Mouse (Mus musculus) hematopoietic multipotent progenitor cell, adult 10-12 weeks (in vitro differentiated cells): Measurements from ENCODE around the gene Fam122c. TPM values are rescaled to one million over a fixed set of nuclear protein-coding genes. Genes with fewer than 3 reads are reported as not detected.

ENCODE experiments used
- polyA plus RNA-seq: library from polyadenylated mRNA; stranded (reverse); fragments of >175 nt; gene quantifications from 2 replicates; pipeline ENCODE4 v1.2.3, GENCODE M21; 2012; ENCODE audit warnings: low replicate concordance

The Fam122c gene
- not detected in 2 replicates for polyA plus RNA-seq

DNA sequence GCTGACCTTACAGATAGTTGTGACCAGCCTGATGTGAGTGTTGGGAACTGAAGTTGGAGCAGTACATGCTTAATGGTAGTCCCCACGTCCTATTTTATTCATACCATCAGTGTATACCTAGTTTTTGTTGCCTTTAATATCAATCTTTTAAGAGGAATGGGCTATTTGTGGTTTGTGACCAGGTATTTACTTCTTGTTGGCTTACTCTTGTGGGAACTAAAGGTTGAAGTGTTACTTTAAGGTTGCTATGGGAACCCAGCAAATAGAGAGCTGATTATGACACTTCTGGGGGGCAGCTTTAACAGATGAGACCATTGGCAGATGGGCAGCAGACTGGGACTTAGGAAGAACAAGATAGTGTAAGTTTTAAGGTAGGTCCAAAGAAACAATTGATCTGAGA lies at the start of gene Fam122c:
Gene Fam122c (plus strand): TSS at position 301 of the 400 bp plus-strand sequence.

GRCm38 (mm10) chrX:53240011-53240410 lies 33.2 kb upstream of the Fam122c start, which contains the start of gene Plac1:
Gene Plac1, minus strand, starts transcription at chrX:53240111.

GRCm38 (mm10) chrX:53269289-53270062 lies 3.7 kb upstream of the Fam122c start, which contains the start of gene Fam122b:
Gene Fam122b, minus strand, starts transcription at chrX:53269805.

DNA sequence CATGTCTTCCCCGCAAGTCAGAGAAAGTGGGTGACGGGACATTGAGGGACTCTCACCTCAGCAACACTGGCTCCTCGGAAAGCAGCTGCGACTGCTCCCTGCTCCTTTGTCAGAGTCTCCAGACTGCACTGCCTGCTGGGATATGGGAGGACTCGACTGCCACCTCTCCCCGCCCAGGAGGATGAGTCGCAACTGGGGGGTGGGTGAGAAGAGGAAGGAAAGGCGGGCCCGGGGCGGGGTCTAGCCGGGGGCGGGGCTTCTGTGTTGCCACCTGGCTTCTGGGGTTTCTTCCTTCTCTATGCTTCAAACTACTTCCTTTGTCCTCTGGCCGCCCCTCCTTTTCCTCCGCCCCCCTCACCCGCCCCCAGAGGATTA lies 97.1 kb downstream of the Fam122c start, which contains the start of gene Mospd1:
Gene Mospd1 (minus strand): TSS at position 137 of the 375 bp plus-strand sequence.

Other genes with a start within 250 kb of the Fam122c start
- gene Plac1, start 33.3 kb upstream of the Fam122c start, polyA plus RNA-seq, result not detected in 2 replicates
- 4.0 and 6.1 TPM in 2 replicates for gene Fam122b, start 3.6 kb upstream of the Fam122c start, polyA plus RNA-seq
- gene Mospd1, start 97.1 kb downstream of the Fam122c start, polyA plus RNA-seq, result 0.10 and 0.73 TPM in 2 replicates
- not detected in 2 replicates for gene Etd, start 161.5 kb downstream of the Fam122c start, polyA plus RNA-seq